ENCODE assay signal across 20 mouse cellular contexts in the genomic region with DNA sequence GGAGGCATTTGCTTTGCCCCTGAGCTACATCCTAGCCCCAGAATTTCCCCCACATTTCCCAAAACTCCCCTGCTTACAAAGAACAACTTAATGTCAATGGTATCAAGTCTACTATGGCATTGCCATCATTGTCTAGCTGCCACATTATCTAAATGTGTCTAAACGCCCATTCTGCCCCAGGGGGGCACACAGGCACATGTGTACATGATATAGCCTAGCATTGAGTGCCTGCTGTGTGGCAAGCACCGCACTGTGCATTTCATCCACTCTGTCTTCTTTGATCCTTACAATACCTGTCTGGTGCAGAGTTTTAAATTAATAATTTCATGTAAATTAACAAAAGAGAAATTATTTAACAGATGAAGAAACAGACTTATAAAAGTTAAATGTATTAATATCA. TPM values are rescaled to one million over a fixed set of nuclear protein-coding genes. Genes with fewer than 3 reads are reported as not detected.
DNase-seq lines count a peak whose midpoint lies in the region; ATAC-seq and TF ChIP-seq lines count a peak whose summit lies in the region.
"Had no signal": no experiment of that assay in that cellular context is flagged by ENCODE, and none has a peak within 500 bp of the region (broad histone marks: within the 10 kb centered on the region; RNA-seq: fewer than 3 reads in every experiment).

No protein-coding gene starts in this region.

- no peak for TF ChIP-seq POLR2A in testis, adult 2 months (IDR thresholded peaks at IDR 0.05; ENCODE audit: control insufficient read depth, low read depth, low read length)

- no peak overlapping the region for H3K27ac ChIP-seq in forebrain, embryonic 15.5 days (replicated peaks)
- H3K27ac ChIP-seq in forebrain, embryonic 12.5 days = no peak overlapping the region
- H3K27ac ChIP-seq in hindbrain, embryonic 10.5 days = no peak overlapping the region
- no peak overlapping the region for H3K27ac ChIP-seq in hindbrain, embryonic 11.5 days (ENCODE audit: low read depth, low read length)
- no peak overlapping the region for H3K27ac ChIP-seq in midbrain, embryonic 13.5 days
- no peak overlapping the region for H3K27ac ChIP-seq in midbrain, embryonic 14.5 days (replicated peaks; ENCODE audit: low read depth, low read length)
- no peak overlapping the region for H3K27ac ChIP-seq in testis, adult 2 months (ENCODE audit: control insufficient read depth, insufficient read depth, low read depth, low read length)
- H3K27ac ChIP-seq: embryonic facial prominence, embryonic 13.5 days; heart, adult 2 months; hindbrain, embryonic 12.5 days had no signal

- TF ChIP-seq CTCF in testis, adult 2 months (IDR thresholded peaks at IDR 0.05; ENCODE audit: control insufficient read depth, insufficient read depth, insufficient replicate concordance, low read depth, low read length) = no peak

- H3K4me3 ChIP-seq in forebrain, embryonic 15.5 days = no peak overlapping the region
- H3K4me3 ChIP-seq in forebrain, embryonic 12.5 days (replicated peaks) = no peak overlapping the region
- no peak overlapping the region for H3K4me3 ChIP-seq in hindbrain, embryonic 10.5 days
- no peak overlapping the region for H3K4me3 ChIP-seq in hindbrain, embryonic 11.5 days (ENCODE audit: low read depth, low read length)
- no peak overlapping the region for H3K4me3 ChIP-seq in midbrain, embryonic 13.5 days (replicated peaks)
- no peak overlapping the region for H3K4me3 ChIP-seq in midbrain, embryonic 14.5 days (replicated peaks; ENCODE audit: low read depth, low read length)
- H3K4me3 ChIP-seq in testis, adult 2 months (ENCODE audit: control insufficient read depth, low read depth, low read length) = peak overlapping the region; percentile 2; the same call in 1 of the 2 replicates
- H3K4me3 ChIP-seq: embryonic facial prominence, embryonic 13.5 days; heart, adult 2 months; heart, embryonic 12.5 days; hindbrain, embryonic 12.5 days had no signal

- no peak overlapping the region for H3K9ac ChIP-seq in forebrain, embryonic 15.5 days (replicated peaks)
- no peak overlapping the region for H3K9ac ChIP-seq in forebrain, embryonic 12.5 days
- H3K9ac ChIP-seq in hindbrain, embryonic 11.5 days (ENCODE audit: low read depth, low read length) = no peak overlapping the region
- H3K9ac ChIP-seq in midbrain, embryonic 13.5 days (replicated peaks) = no peak overlapping the region
- H3K9ac ChIP-seq in midbrain, embryonic 14.5 days (replicated peaks; ENCODE audit: low read length) = no peak overlapping the region
- H3K9ac ChIP-seq: embryonic facial prominence, embryonic 13.5 days; heart, embryonic 12.5 days; hindbrain, embryonic 12.5 days had no signal

- peak; percentile 51; the same call in 1 of the 2 replicates for ATAC-seq in forebrain, embryonic 15.5 days (replicated peaks)
- no peak for ATAC-seq in forebrain, embryonic 12.5 days (ENCODE audit: low FRiP score)
- no peak for ATAC-seq in hindbrain, embryonic 11.5 days (ENCODE audit: low FRiP score)
- 0 out of 2 replicates have a peak, but pooled peaks have one; percentile 37 for ATAC-seq in midbrain, embryonic 13.5 days
- ATAC-seq in midbrain, embryonic 14.5 days (ENCODE audit: low FRiP score, low TSS enrichment) = no peak
- ATAC-seq: inflammation-experienced regulatory T-cells, adult 6 months had no signal

- H3K4me2 ChIP-seq in forebrain, embryonic 15.5 days (replicated peaks) = no peak overlapping the region
- H3K4me2 ChIP-seq in forebrain, embryonic 12.5 days = no peak overlapping the region
- no peak overlapping the region for H3K4me2 ChIP-seq in hindbrain, embryonic 11.5 days (replicated peaks; ENCODE audit: low read depth, low read length)
- no peak overlapping the region for H3K4me2 ChIP-seq in midbrain, embryonic 13.5 days (replicated peaks)
- H3K4me2 ChIP-seq in midbrain, embryonic 14.5 days (ENCODE audit: low read length) = no peak overlapping the region
- H3K4me2 ChIP-seq: embryonic facial prominence, embryonic 13.5 days; heart, embryonic 12.5 days; hindbrain, embryonic 12.5 days had no signal

- H3K4me1 ChIP-seq in forebrain, embryonic 15.5 days = no peaks in the 10 kb centered on the region
- H3K4me1 ChIP-seq in forebrain, embryonic 12.5 days = no peaks in the 10 kb centered on the region
- H3K4me1 ChIP-seq in hindbrain, embryonic 10.5 days (replicated peaks) = no peaks in the 10 kb centered on the region
- H3K4me1 ChIP-seq in hindbrain, embryonic 11.5 days (replicated peaks; ENCODE audit: control insufficient read depth, insufficient read depth, low read length) = no peaks in the 10 kb centered on the region
- H3K4me1 ChIP-seq in midbrain, embryonic 13.5 days (replicated peaks) = no peaks in the 10 kb centered on the region
- H3K4me1 ChIP-seq in midbrain, embryonic 14.5 days (ENCODE audit: control insufficient read depth, insufficient read depth, low read length) = no peaks in the 10 kb centered on the region
- no peaks in the 10 kb centered on the region for H3K4me1 ChIP-seq in testis, adult 2 months (ENCODE audit: control insufficient read depth, insufficient read depth, low read length)
- H3K4me1 ChIP-seq: embryonic facial prominence, embryonic 13.5 days; heart, embryonic 12.5 days; hindbrain, embryonic 12.5 days had no signal

- WGBS in forebrain, embryonic 15.5 days = 45% methylated on average over 2 of the region's 2 CpGs
- 61% methylated on average over 2 of the region's 2 CpGs for WGBS in forebrain, embryonic 12.5 days
- 65% methylated on average over 2 of the region's 2 CpGs for WGBS in hindbrain, embryonic 10.5 days
- WGBS in hindbrain, embryonic 11.5 days = 60% methylated on average over 2 of the region's 2 CpGs
- 67% methylated on average over 2 of the region's 2 CpGs for WGBS in midbrain, embryonic 13.5 days
- 59% methylated on average over 2 of the region's 2 CpGs for WGBS in midbrain, embryonic 14.5 days

- peak; percentile 4 for DNase-seq in hindbrain, embryonic 10.5 days (ENCODE audit: low spot score)
- no peak for DNase-seq in hindbrain, embryonic 11.5 days (ENCODE audit: low spot score)
- no peak for DNase-seq in midbrain, embryonic 14.5 days
- DNase-seq in testis, postnatal 14 days (ENCODE audit: low spot score) = no peak
- DNase-seq: adrenal gland, adult 2 months; adrenal gland, postnatal 25 days; cerebellum, adult 18-20 months; cerebellum, adult 9-11 months; cerebellum, postnatal 36 days; gastrocnemius, postnatal 10 days; heart, adult 2 months had no signal

- H3K36me3 ChIP-seq in forebrain, embryonic 15.5 days = no peaks in the 10 kb centered on the region
- H3K36me3 ChIP-seq in forebrain, embryonic 12.5 days (replicated peaks) = no peaks in the 10 kb centered on the region
- H3K36me3 ChIP-seq in hindbrain, embryonic 10.5 days = no peaks in the 10 kb centered on the region
- no peaks in the 10 kb centered on the region for H3K36me3 ChIP-seq in hindbrain, embryonic 11.5 days (ENCODE audit: control insufficient read depth, insufficient read depth, low read length)
- H3K36me3 ChIP-seq in midbrain, embryonic 13.5 days = no peaks in the 10 kb centered on the region
- no peaks in the 10 kb centered on the region for H3K36me3 ChIP-seq in midbrain, embryonic 14.5 days (ENCODE audit: control insufficient read depth, insufficient read depth, low read length)
- H3K36me3 ChIP-seq in testis, adult 2 months (ENCODE audit: control insufficient read depth, insufficient read depth, low read length) = no peaks in the 10 kb centered on the region
- H3K36me3 ChIP-seq: embryonic facial prominence, embryonic 13.5 days; heart, embryonic 12.5 days; hindbrain, embryonic 12.5 days had no signal

- H3K27me3 ChIP-seq in forebrain, embryonic 15.5 days = no peaks in the 10 kb centered on the region
- H3K27me3 ChIP-seq in forebrain, embryonic 12.5 days = no peaks in the 10 kb centered on the region
- H3K27me3 ChIP-seq in hindbrain, embryonic 10.5 days (ENCODE audit: insufficient read depth, poor library complexity, severe bottlenecking) = no peaks in the 10 kb centered on the region
- no peaks in the 10 kb centered on the region for H3K27me3 ChIP-seq in hindbrain, embryonic 11.5 days (ENCODE audit: control insufficient read depth, insufficient read depth, low read length)
- H3K27me3 ChIP-seq in midbrain, embryonic 13.5 days = peaks cover 3% of the 10 kb centered on the region; the same call in 1 of the 2 replicates
- no peaks in the 10 kb centered on the region for H3K27me3 ChIP-seq in midbrain, embryonic 14.5 days (ENCODE audit: control insufficient read depth, insufficient read depth, low read length)
- H3K27me3 ChIP-seq in testis, adult 2 months (ENCODE audit: control insufficient read depth, insufficient read depth, low read length) = no peaks in the 10 kb centered on the region
- H3K27me3 ChIP-seq: CH12.LX; embryonic facial prominence, embryonic 13.5 days; heart, embryonic 12.5 days; hindbrain, embryonic 12.5 days had no signal

- H3K9me3 ChIP-seq in forebrain, embryonic 15.5 days = no peaks in the 10 kb centered on the region
- no peaks in the 10 kb centered on the region for H3K9me3 ChIP-seq in forebrain, embryonic 12.5 days
- no peaks in the 10 kb centered on the region for H3K9me3 ChIP-seq in hindbrain, embryonic 10.5 days
- H3K9me3 ChIP-seq in hindbrain, embryonic 11.5 days (ENCODE audit: control insufficient read depth, low read length) = no peaks in the 10 kb centered on the region
- H3K9me3 ChIP-seq in midbrain, embryonic 13.5 days = no peaks in the 10 kb centered on the region
- H3K9me3 ChIP-seq in midbrain, embryonic 14.5 days (ENCODE audit: control insufficient read depth, low read length) = no peaks in the 10 kb centered on the region
- H3K9me3 ChIP-seq: embryonic facial prominence, embryonic 13.5 days; heart, embryonic 12.5 days; hindbrain, embryonic 12.5 days had no signal

RNA-seq across cellular contexts. Expression of a gene that starts 8.7 kb away (rescaled TPM):
- polyA plus RNA-seq in forebrain, embryonic 15.5 days (2015; fragmentation: Nextera tagmentation; extraction: Ambion mirVana) = 15.1 and 15.2 TPM in 2 replicates
- 23.5 and 27.2 TPM in 2 replicates for polyA plus RNA-seq in forebrain, embryonic 12.5 days (2016; fragmentation: Nextera tagmentation; extraction: Ambion mirVana)
- polyA plus RNA-seq in hindbrain, embryonic 10.5 days (2016; fragmentation: Nextera tagmentation; extraction: Ambion mirVana) = 16.9 and 22.5 TPM in 2 replicates
- polyA plus RNA-seq in hindbrain, embryonic 11.5 days (2014; fragmentation: Nextera tagmentation; extraction: Ambion mirVana) = 23.0 and 24.8 TPM in 2 replicates
- polyA plus RNA-seq in midbrain, embryonic 13.5 days (2015; fragmentation: Nextera tagmentation; extraction: Ambion mirVana) = 17.3 and 18.5 TPM in 2 replicates
- polyA plus RNA-seq in midbrain, embryonic 14.5 days (2014; fragmentation: Nextera tagmentation; extraction: Ambion mirVana) = 15.7 and 16.2 TPM in 2 replicates
- polyA plus RNA-seq in testis, adult 2 months (2012; rRNA removed) = 17.4 and 20.8 TPM in 2 replicates

Comparison
In these comparisons a context has a peak if more than half of its experiments do, and no peak if none do; other contexts are left out.
1. ATAC-seq: peak in forebrain, embryonic 15.5 days (single experiment) and midbrain, embryonic 13.5 days (single experiment); none in forebrain, embryonic 12.5 days (single experiment), hindbrain, embryonic 11.5 days (single experiment) and midbrain, embryonic 14.5 days (single experiment).